Mouse (Mus musculus) G1E-ER4 (cell line): ENCODE data around the gene Med7. TPM values are rescaled to one million over a fixed set of nuclear protein-coding genes. Genes with fewer than 3 reads are reported as not detected.

Experiments used
- GATA1 ChIP-seq: IDR thresholded peaks from one replicate; pipeline ENCODE4 v1.8.0; 2012; ENCODE audit warnings: low read length, inconsistent platforms
- polyA plus RNA-seq: library from polyadenylated mRNA; stranded (reverse); fragments of >175 nt; gene quantifications from 2 replicates; pipeline ENCODE4 v1.2.3, GENCODE M21; 2012

Med7 gene
- polyA plus RNA-seq, result 197 and 278 TPM in 2 replicates

- TF ChIP-seq GATA1, result no peak
These were observed at the start of gene Med7 for GRCm38 (mm10) chr11:46436760-46437458. Gene Med7, plus strand, starts transcription at chr11:46436925.

DNA sequence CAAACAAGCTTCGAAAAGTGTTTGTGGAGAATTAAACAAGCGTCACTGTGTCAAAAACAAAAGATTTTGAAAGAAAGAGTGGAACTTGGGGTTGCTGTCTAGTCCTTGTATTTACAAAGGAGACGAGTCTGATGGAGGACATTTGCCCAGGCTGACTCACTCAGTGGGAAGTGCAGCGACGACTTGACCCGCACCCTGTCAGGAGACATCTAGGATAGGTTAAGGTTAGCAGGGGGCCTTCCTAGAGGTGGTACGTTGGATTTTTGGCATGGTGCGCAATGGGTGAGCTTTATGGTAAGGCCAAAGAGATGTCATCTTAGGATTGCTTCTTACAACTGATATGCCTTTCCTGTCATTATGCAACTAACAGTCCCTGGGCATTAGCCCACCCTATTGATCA is 49.7 kb upstream of the Med7 start:
- TF ChIP-seq GATA1, result no peak

GRCm38 (mm10) chr11:46388438-46388837 is 48.3 kb upstream of the Med7 start:
- TF ChIP-seq GATA1, result no peak

DNA sequence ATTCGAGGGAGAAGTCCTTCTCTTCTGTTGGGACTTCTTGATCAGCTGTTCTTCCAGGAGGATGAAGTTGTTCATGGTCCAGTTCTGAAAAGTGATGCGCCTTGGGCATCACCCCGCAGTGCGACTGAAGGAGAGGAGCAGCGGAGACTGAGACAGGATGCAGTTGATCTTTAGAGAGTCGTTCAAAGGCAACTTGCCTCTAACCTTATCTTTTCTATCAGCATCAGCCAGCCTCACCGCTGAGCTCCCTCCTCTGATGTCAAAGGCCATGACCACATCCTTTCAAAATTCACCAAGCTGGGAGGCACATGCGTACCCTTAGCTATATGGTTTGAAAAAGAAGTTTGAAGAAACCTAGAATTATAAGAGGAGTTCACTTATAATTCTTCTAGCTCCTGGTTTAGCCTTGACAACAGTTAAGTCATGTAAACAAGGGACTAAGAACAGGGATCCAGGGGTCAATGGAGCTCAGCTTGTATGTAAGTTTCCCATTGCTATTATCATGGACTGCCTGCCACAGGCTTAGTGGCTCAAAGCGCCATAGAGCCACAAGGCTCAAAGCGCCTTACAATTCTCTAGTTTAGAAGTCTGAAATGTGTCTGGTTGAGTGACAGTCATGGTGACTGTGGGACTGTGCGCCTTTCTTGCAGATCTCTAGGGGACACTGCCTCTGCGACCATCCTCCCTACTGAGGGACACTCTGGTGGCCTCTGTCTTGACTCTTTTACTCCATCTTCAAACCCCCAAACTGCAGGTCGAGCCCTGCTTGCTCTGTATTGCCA is 47.2 kb upstream of the Med7 start, which contains the start of gene Itk:
Gene Itk (minus strand): TSS at position 180 of the 782 bp plus-strand sequence.
- no peak for TF ChIP-seq GATA1

GRCm38 (mm10) chr11:46390621-46391020 is 46.1 kb upstream of the Med7 start:
- no peak for TF ChIP-seq GATA1

DNA sequence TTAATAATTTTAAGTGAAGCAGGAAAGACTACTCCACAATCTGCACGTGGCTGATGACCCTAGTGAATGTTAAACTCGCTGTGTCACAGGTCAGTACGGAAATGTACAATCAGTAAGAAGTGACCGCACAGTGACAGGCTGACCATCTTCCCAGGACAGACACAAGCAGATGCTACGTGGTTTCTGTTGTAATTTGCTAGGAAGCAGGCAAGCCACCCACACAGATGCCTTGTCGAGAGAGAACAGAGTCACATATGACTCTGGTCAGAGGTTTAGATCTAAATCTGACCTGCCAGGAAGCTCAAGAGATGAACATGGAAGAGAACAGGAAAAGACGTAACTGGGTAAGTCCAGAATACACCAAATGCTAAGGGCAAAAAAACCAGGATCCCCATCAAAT is 43.8 kb upstream of the Med7 start:
- no peak for TF ChIP-seq GATA1

GRCm38 (mm10) chr11:46393413-46393812 is 43.3 kb upstream of the Med7 start:
- no peak for TF ChIP-seq GATA1

DNA sequence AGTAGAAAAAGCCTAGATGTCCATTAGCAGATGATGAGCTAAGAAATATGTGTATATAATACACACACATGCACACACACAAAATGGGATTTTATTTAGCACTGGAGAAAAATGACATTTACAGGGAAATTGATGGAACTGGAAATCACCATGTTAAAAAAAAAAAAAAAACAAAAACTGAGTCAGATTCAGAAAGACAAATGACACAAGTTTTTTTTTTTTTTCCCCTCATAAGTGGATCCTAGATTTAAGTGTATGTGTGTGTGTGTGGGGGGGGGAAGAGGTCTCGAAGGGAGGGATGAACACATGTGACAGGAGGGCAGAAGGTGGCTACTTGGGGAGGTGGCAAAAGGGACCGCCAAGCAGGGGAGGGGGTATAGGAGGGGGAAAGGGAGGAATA is 41.6 kb upstream of the Med7 start:
- no peak for TF ChIP-seq GATA1

DNA sequence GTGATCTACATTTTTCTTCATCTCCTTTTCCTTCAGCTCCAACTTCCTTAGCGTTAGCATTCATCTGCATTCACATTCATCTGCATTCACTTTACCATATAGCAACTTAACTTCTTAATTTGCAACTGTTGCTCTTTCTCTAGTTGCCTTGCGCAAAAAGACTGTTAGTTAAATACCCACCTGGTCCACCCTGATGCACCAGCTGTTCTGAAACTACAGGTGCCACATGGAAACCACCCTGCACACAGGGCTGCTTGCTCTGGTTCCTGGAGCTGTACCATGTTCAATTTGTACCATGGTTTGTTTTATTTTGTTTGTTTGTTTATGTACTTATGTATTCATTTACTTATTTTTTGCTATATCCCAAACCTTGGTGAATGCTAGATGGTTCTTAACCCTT is 41.0 kb upstream of the Med7 start:
- TF ChIP-seq GATA1, result no peak

DNA sequence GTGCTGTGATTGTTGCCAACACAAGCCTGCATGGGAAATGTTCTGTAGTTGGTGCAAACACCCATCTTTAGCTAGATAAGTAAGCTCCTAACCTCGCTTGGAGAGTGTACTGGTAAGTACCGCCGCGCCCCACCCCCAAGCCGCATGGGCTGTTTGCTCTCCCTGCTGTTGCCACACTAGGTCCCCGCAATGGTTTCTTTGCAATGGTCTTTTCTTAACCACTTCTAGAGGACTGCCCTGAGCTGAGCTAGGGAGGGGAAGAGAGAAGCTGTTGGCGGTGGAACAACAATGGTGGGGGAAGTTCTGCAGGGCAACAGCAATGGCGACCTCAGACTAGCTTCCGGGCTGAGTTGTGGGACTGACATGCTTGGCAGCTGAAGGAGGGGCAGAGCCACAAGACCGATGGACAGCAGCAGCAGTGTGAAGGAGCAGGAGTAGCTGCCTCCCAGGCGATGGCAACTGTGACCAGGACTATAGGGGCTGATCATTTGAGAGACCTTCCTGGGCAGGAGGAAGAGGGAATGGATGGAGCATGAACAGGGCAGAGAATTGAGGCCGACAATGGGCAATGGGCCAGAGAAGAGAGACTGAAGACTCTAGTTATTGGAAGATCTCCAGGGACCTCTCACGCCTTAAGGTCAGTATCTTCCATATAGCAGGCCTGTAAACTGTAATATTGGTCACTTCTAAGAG is 40.4 kb upstream of the Med7 start, which contains the start of gene Fam71b:
Gene Fam71b (plus strand): TSS at position 393 of the 693 bp plus-strand sequence.
- no peak for TF ChIP-seq GATA1

DNA sequence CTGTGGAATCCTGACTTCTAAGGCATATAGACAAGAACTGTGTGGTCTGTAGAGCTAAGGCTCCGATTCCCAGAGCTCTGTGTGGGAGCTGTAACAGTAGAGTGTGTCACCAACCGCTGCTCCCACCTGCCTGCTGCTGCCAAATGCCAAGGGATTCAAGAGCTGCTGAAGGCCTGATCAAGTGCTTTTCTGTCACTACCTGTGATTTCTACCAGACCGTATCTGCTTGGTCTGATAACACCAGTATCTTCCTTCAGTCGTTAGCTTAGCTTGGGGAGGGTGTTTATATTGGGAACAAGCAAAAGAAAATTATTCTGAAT is 39.9 kb upstream of the Med7 start:
- no peak for TF ChIP-seq GATA1

- no peak for TF ChIP-seq GATA1
These were observed 38.8 kb upstream of the Med7 start for GRCm38 (mm10) chr11:46397900-46398299.

DNA sequence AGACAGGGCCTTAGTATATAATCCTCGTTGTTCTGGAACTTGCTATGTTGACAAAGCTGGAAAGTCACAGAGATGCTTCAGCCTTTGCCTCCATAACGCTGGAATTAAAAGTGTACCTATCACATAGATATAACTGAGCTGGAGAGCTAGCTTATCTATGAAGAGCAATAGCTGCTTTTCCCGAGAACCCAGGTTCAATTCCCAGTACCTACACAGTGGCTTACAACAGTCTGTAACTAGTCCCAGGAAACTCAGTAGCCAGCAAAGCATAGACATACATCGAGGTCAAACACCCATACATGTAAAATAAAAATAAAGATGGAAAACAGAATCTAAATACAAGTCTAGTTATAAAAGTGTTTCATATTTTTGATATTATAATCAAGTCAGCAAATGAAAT is 38.3 kb upstream of the Med7 start:
- no peak for TF ChIP-seq GATA1

- no peak for TF ChIP-seq GATA1
These were observed 37.8 kb upstream of the Med7 start for GRCm38 (mm10) chr11:46398933-46399383.

DNA sequence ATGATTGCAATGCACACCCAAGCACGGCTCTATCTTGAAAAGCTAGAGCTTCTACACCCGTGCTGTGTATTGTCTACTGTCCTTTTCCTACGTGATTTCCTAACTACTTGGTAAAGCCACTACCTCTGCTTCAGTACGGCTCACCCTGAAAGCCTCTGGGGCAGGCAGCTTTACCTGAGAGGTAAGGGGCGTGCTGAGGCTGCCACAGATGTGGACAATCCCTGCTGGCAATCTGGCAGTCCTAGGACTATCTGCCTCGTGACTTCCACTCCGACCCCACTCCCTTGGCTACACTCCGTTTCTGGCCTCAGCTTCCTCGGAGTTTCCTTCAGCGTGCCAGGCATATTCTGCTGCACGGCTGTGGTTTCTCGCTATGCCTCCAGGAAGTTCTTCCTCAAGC is 35.2 kb upstream of the Med7 start:
- TF ChIP-seq GATA1, result no peak

DNA sequence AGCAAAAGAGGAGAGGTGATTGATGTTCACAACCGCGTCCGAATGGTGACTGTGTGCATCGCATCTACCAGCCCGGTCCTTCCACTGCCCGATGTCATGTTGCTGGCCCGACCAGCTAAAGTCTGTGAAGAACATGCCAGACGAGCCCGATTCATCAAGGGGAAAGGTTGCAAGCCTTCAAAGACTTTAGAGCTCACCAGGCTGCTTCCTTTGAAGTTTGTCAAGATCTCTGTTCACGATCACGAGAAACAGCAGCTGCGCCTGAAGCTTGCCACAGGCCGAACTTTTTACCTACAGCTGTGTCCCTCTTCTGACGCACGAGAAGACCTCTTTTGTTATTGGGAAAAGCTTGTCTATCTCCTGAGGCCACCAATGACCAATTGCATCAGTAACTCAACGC is 31.7 kb upstream of the Med7 start:
- no peak for TF ChIP-seq GATA1

GRCm38 (mm10) chr11:46406721-46407120 is 30.0 kb upstream of the Med7 start:
- no peak for TF ChIP-seq GATA1
